Mouse (Mus musculus) spleen, postnatal 14 days (tissue): Measurements from ENCODE around the gene Npcd.

Source experiments
- DNase-seq, 2 experiments: peaks; one replicate each; pipeline ENCODE4 v3.0.0; 2021 to 2022; ENCODE audit warnings: low spot score in 2 of 2

Gene Npcd

GRCm38 (mm10) chr15:79766586-79767071, 67.4 kb downstream of the Npcd start:
- no peak for DNase-seq

GRCm38 (mm10) chr15:79766168-79766567, 67.9 kb downstream of the Npcd start:
- no peak for DNase-seq

- no peak for DNase-seq
Measured at GRCm38 (mm10) chr15:79765361-79765760, 68.7 kb downstream of the Npcd start.

GRCm38 (mm10) chr15:79764539-79765267, 69.3 kb downstream of the Npcd start:
- no peak for DNase-seq

- DNase-seq = no peak
Measured at GRCm38 (mm10) chr15:79763601-79764246, 70.3 kb downstream of the Npcd start.

GRCm38 (mm10) chr15:79763001-79763400, 71.0 kb downstream of the Npcd start:
- DNase-seq = no peak

- no peak for DNase-seq
Measured at GRCm38 (mm10) chr15:79760956-79761355, 73.1 kb downstream of the Npcd start.

- DNase-seq = no peak
Measured at GRCm38 (mm10) chr15:79757118-79757517, 76.9 kb downstream of the Npcd start.

- no peak for DNase-seq
Measured at GRCm38 (mm10) chr15:79755977-79756625, 77.9 kb downstream of the Npcd start.

GRCm38 (mm10) chr15:79755176-79755575, 78.9 kb downstream of the Npcd start:
- DNase-seq = no peak

GRCm38 (mm10) chr15:79753873-79754272, 80.2 kb downstream of the Npcd start:
- no peak for DNase-seq

GRCm38 (mm10) chr15:79753420-79753752, 80.7 kb downstream of the Npcd start:
- no peak for DNase-seq

GRCm38 (mm10) chr15:79752742-79753419, 81.2 kb downstream of the Npcd start:
- peak; percentile 46 to 74 for DNase-seq

- no peak for DNase-seq
Measured at GRCm38 (mm10) chr15:79751772-79752171, 82.3 kb downstream of the Npcd start.

GRCm38 (mm10) chr15:79750266-79750665, 83.8 kb downstream of the Npcd start:
- DNase-seq = no peak

- DNase-seq = no peak
Measured at GRCm38 (mm10) chr15:79749162-79749561, 84.9 kb downstream of the Npcd start.

GRCm38 (mm10) chr15:79747998-79748397, 86.0 kb downstream of the Npcd start:
- peak in 1 of 2 experiments; percentile 38 for DNase-seq

- DNase-seq = no peak
Measured at GRCm38 (mm10) chr15:79745883-79746282, 88.2 kb downstream of the Npcd start.

GRCm38 (mm10) chr15:79745312-79745711, 88.7 kb downstream of the Npcd start:
- no peak for DNase-seq

- no peak for DNase-seq
Measured at GRCm38 (mm10) chr15:79744742-79745141, 89.3 kb downstream of the Npcd start.

- DNase-seq = no peak
Measured at GRCm38 (mm10) chr15:79744001-79744400, 90.0 kb downstream of the Npcd start.

GRCm38 (mm10) chr15:79742706-79743023, 91.4 kb downstream of the Npcd start:
- DNase-seq = no peak
